Mouse (Mus musculus): Measurements from ENCODE around the gene Dnase2a.
"Not testable (repeated sequence)": the region's sequence is repeated elsewhere in the genome, so short reads cannot be mapped to it uniquely, and the experiment has no call there.

Dnase2a gene

GRCm38 (mm10) chr8:84907979-84908378 lies 381 bp upstream of the Dnase2a start:
- in situ Hi-C loops (cut with MboI), result not testable (repeated sequence)

GRCm38 (mm10) chr8:84909162-84909767 lies 905 bp downstream of the Dnase2a start:
- in situ Hi-C loops (cut with MboI), result no loop called here

GRCm38 (mm10) chr8:84909949-84910348 lies 1.6 kb downstream of the Dnase2a start:
- in situ Hi-C loops (cut with MboI), result no loop called here

- in situ Hi-C loops (cut with MboI), result no loop called here
Observed at GRCm38 (mm10) chr8:84910551-84910950, 2.2 kb downstream of the Dnase2a start.

GRCm38 (mm10) chr8:84911854-84912253 lies 3.5 kb downstream of the Dnase2a start:
- in situ Hi-C loops (cut with MboI), result no loop called here

- in situ Hi-C loops (cut with MboI), result no loop called here
Observed at GRCm38 (mm10) chr8:84912391-84912790, 4.0 kb downstream of the Dnase2a start.

- in situ Hi-C loops (cut with MboI), result no loop called here
Observed at GRCm38 (mm10) chr8:84912895-84913501, 4.6 kb downstream of the Dnase2a start.

GRCm38 (mm10) chr8:84913502-84913900 lies 5.1 kb downstream of the Dnase2a start:
- in situ Hi-C loops (cut with MboI), result no loop called here

- in situ Hi-C loops (cut with MboI), result no loop called here
Observed at GRCm38 (mm10) chr8:84913960-84914359, 5.6 kb downstream of the Dnase2a start.

GRCm38 (mm10) chr8:84915269-84915668 lies 6.9 kb downstream of the Dnase2a start:
- in situ Hi-C loops (cut with MboI), result no loop called here

- in situ Hi-C loops (cut with MboI), result no loop called here
Observed at GRCm38 (mm10) chr8:84917781-84918180, 9.4 kb downstream of the Dnase2a start.

- in situ Hi-C loops (cut with MboI), result no loop called here
Observed at GRCm38 (mm10) chr8:84918646-84919045, 10.3 kb downstream of the Dnase2a start.

- in situ Hi-C loops (cut with MboI), result no loop called here
Observed at GRCm38 (mm10) chr8:84921596-84921995, 13.2 kb downstream of the Dnase2a start.

- in situ Hi-C loops (cut with MboI), result no loop called here
Observed at GRCm38 (mm10) chr8:84925557-84925956, 17.2 kb downstream of the Dnase2a start.

GRCm38 (mm10) chr8:84927513-84927912 lies 19.2 kb downstream of the Dnase2a start:
- in situ Hi-C loops (cut with MboI), result no loop called here

- in situ Hi-C loops (cut with MboI), result no loop called here
Observed at GRCm38 (mm10) chr8:84928456-84929306, 20.3 kb downstream of the Dnase2a start.

- in situ Hi-C loops (cut with MboI), result no loop called here
Observed at GRCm38 (mm10) chr8:84930582-84930981, 22.2 kb downstream of the Dnase2a start.

GRCm38 (mm10) chr8:84933767-84934559 lies 25.6 kb downstream of the Dnase2a start:
- in situ Hi-C loops (cut with MboI), result no loop called here

GRCm38 (mm10) chr8:84934860-84935259 lies 26.5 kb downstream of the Dnase2a start:
- in situ Hi-C loops (cut with MboI), result no loop called here

GRCm38 (mm10) chr8:84935489-84935888 lies 27.1 kb downstream of the Dnase2a start:
- in situ Hi-C loops (cut with MboI), result no loop called here

- in situ Hi-C loops (cut with MboI), result no loop called here
Observed at GRCm38 (mm10) chr8:84936041-84936961, 27.9 kb downstream of the Dnase2a start.

Measured in mature B cell (primary cell).